Mouse (Mus musculus) lung, adult 2 months (tissue): ENCODE measurements around the gene Arhgap24. TPM values are rescaled to one million over a fixed set of nuclear protein-coding genes. Genes with fewer than 3 reads are reported as not detected.

Experiments
- DNase-seq: peaks from one replicate; pipeline ENCODE4 v3.0.0; 2022
- H3K4me1 ChIP-seq: fragments of 200-500 bp; 2 replicates; pipeline ENCODE4 v1.6.1; 2011; ENCODE audit warnings: low read length; ENCODE audit not compliant: control insufficient read depth, insufficient read depth
- H3K4me3 ChIP-seq: fragments of 200-500 bp; replicated peaks from 2 replicates; pipeline ENCODE3; 2011; ENCODE audit warnings: low read depth, mild to moderate bottlenecking, control low read depth, low read length; ENCODE audit errors: extremely low read depth
- CTCF ChIP-seq: fragments of 200-500 bp; IDR thresholded peaks from 2 replicates; pipeline ENCODE4 v1.5.1; 2011; ENCODE audit warnings: mild to moderate bottlenecking, low read length, control low read depth; ENCODE audit not compliant: insufficient read depth
- POLR2A ChIP-seq: fragments of 200-500 bp; IDR thresholded peaks from 2 replicates; pipeline ENCODE4 v1.6.1; 2011; ENCODE audit warnings: low read depth, mild to moderate bottlenecking, control low read depth, low read length, borderline replicate concordance; ENCODE audit errors: extremely low read depth
- WGBS: fragments of 180-500 bp; shearing (Covaris S2); methylation state at CpG from one replicate; pipeline ENCODE4 v1.1.7; 2018; 5-methylcytosine and 5-hydroxymethylcytosine counted together
- polyA plus RNA-seq: library from polyadenylated mRNA; depleted of rRNA; stranded (reverse); fragments of >200 nt; gene quantifications from 2 replicates; pipeline ENCODE4 v1.2.3, GENCODE M21; 2012

The Arhgap24 gene
- polyA plus RNA-seq, 1 experiment: 12.1 TPM

GRCm38 (mm10) chr5:102460452-102461197 lies 20.6 kb upstream of the Arhgap24 start:
- Histone ChIP-seq H3K4me1 (no peaks in the 10 kb centered on the region), H3K4me3 (no peak overlapping the region)
- DNase-seq: peak; percentile 36
- 50% methylated on average over 12 of the region's 12 CpGs for WGBS
- no peak for TF ChIP-seq CTCF
- no peak for TF ChIP-seq POLR2A

GRCm38 (mm10) chr5:102462948-102463347 lies 18.2 kb upstream of the Arhgap24 start:
- no peak overlapping the region for H3K4me3 ChIP-seq
- 70% methylated on average over 3 of the region's 3 CpGs for WGBS
- no peaks in the 10 kb centered on the region for H3K4me1 ChIP-seq
- TF ChIP-seq POLR2A (no peak), CTCF (no peak)
- DNase-seq: no peak

- 63% methylated on average over 2 of the region's 2 CpGs for WGBS
- no peak overlapping the region for H3K4me3 ChIP-seq
- no peaks in the 10 kb centered on the region for H3K4me1 ChIP-seq
- DNase-seq: no peak
- TF ChIP-seq CTCF (no peak), POLR2A (no peak)
These were observed 15.8 kb upstream of the Arhgap24 start for GRCm38 (mm10) chr5:102465372-102465771.

GRCm38 (mm10) chr5:102468292-102468691 lies 12.9 kb upstream of the Arhgap24 start:
- no peak for TF ChIP-seq POLR2A
- TF ChIP-seq CTCF: no peak
- 93% methylated on average over 3 of the region's 3 CpGs for WGBS

GRCm38 (mm10) chr5:102470284-102470683 lies 10.9 kb upstream of the Arhgap24 start:
- WGBS: 79% methylated on average over 2 of the region's 2 CpGs

More at GRCm38 (mm10) chr5:102468292-102468691, 12.9 kb upstream of the Arhgap24 start:
- Histone ChIP-seq H3K4me1 (no peaks in the 10 kb centered on the region), H3K4me3 (no peak overlapping the region)
- no peak for DNase-seq

GRCm38 (mm10) chr5:102478076-102478475 lies 3.1 kb upstream of the Arhgap24 start:
- TF ChIP-seq CTCF: no peak
- TF ChIP-seq POLR2A: no peak
- WGBS: 18% methylated on average over 2 of the region's 2 CpGs
- 0 out of 2 replicates have a peak, but pooled peaks cover 2% of the 10 kb centered on the region for H3K4me1 ChIP-seq
- DNase-seq: no peak
- H3K4me3 ChIP-seq: no peak overlapping the region

More at GRCm38 (mm10) chr5:102470284-102470683, 10.9 kb upstream of the Arhgap24 start:
- no peak for DNase-seq
- TF ChIP-seq POLR2A (no peak), CTCF (no peak)
- no peak overlapping the region for H3K4me3 ChIP-seq
- no peaks in the 10 kb centered on the region for H3K4me1 ChIP-seq

GRCm38 (mm10) chr5:102483285-102483975 lies 2.2 kb downstream of the Arhgap24 start:
- Histone ChIP-seq H3K4me1 (peaks cover 2% of the 10 kb centered on the region; the same call in 1 of the 2 replicates), H3K4me3 (no peak overlapping the region)
- WGBS: 38% methylated on average over 10 of the region's 10 CpGs
- TF ChIP-seq POLR2A: no peak
- DNase-seq: no peak

- no peak for TF ChIP-seq CTCF
- TF ChIP-seq POLR2A: no peak
- no peak for DNase-seq
- H3K4me3 ChIP-seq: no peak overlapping the region
- H3K4me1 ChIP-seq: no peaks in the 10 kb centered on the region
- WGBS: 66% methylated on average over 5 of the region's 5 CpGs
These were observed 10.4 kb downstream of the Arhgap24 start for GRCm38 (mm10) chr5:102491554-102491953.

- TF ChIP-seq CTCF: no peak
- no peak for TF ChIP-seq POLR2A
- DNase-seq: no peak
- WGBS: 88% methylated on average over 9 of the region's 9 CpGs
- no peaks in the 10 kb centered on the region for H3K4me1 ChIP-seq
- H3K4me3 ChIP-seq: no peak overlapping the region
These were observed 11.0 kb downstream of the Arhgap24 start for GRCm38 (mm10) chr5:102492152-102492551.

GRCm38 (mm10) chr5:102494827-102495226 lies 13.6 kb downstream of the Arhgap24 start:
- 56% methylated on average over 6 of the region's 6 CpGs for WGBS
- H3K4me1 ChIP-seq: no peaks in the 10 kb centered on the region
- no peak overlapping the region for H3K4me3 ChIP-seq
- no peak for DNase-seq
- TF ChIP-seq POLR2A: no peak
- no peak for TF ChIP-seq CTCF
